Mouse (Mus musculus) E14TG2a.4 (cell line): ENCODE data around the gene Cdh8.

Source experiments
- H3K27me3 ChIP-seq: 2 replicates; pipeline ENCODE4 v1.6.1; 2014; ENCODE audit warnings: low read length, control low read depth; ENCODE audit not compliant: insufficient read depth
- H3K36me3 ChIP-seq: 2 replicates; pipeline ENCODE4 v1.6.1; 2014; ENCODE audit warnings: low read length, control low read depth; ENCODE audit not compliant: insufficient read depth
- H3K4me1 ChIP-seq: replicated peaks from 2 replicates; pipeline ENCODE4 v1.6.1; 2014; ENCODE audit warnings: low read depth, low read length, control low read depth
- H3K4me3 ChIP-seq: replicated peaks from 2 replicates; pipeline ENCODE4 v1.5.1; 2014; ENCODE audit warnings: mild to moderate bottlenecking, low read length
- H3K9me3 ChIP-seq: 2 replicates; pipeline ENCODE4 v1.6.1; 2014; ENCODE audit warnings: low read length, control low read depth
- CTCF ChIP-seq: conservative IDR thresholded peaks from 2 replicates; pipeline ENCODE4 v1.5.1; 2014; ENCODE audit warnings: low read length
- NANOG ChIP-seq: IDR thresholded peaks from 2 replicates; pipeline ENCODE4 v1.6.1; 2014; ENCODE audit warnings: borderline replicate concordance, low read length, mixed read lengths
- POU5F1 ChIP-seq: IDR thresholded peaks from 2 replicates; pipeline ENCODE4 v1.6.1; 2014; ENCODE audit warnings: low read length, borderline replicate concordance

Gene Cdh8

DNA sequence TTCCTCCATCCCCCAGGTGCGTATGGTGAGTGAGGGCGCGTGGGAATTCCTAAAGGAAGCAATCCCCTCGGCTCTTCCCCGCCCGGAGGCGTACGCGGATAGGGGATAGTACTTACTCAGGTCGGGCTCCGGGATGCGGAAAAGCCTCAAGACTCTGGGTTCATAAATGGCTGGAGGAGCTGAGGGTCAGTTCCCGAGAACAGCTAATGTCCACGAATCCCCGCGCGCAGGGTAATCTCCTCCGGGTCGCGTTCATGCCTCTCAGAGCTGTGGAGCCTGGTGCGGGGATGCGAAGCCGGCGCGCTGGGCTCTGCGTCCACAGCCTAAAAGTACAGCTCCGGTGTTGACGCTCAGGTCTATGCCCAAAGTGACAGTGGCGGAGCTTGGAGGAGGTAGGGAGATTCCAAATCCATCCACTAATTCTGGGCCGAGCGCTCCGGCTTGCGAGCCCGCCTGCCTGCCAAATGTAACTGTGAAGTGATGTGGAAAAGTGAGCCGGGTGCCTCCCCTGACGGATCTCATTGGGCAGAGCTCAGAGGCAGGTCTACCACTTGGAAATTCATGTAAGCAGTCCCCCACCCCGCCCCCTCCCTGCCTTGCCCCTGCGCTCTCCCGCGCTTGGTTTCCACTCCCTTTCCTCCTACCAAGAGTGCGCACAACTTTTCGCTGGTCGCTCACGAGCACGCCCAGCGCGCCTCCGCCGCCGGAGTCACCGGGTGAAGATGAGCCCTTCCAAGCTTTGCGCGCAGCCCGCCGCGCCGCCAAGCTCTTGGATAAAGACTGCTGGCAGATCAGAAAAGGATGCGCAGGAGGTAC lies at the start of gene Cdh8:
Gene Cdh8 (minus strand): TSS at position 506 of the 816 bp plus-strand sequence.
- Histone ChIP-seq H3K4me1 (peaks cover 5% of the 10 kb centered on the region), H3K36me3 (no peaks in the 10 kb centered on the region), H3K27me3 (peaks cover 72% of the 10 kb centered on the region), H3K4me3 (peak within 1 kb of the TSS; percentile 78), H3K9me3 (no peaks in the 10 kb centered on the region)
- TF ChIP-seq CTCF (no peak), POU5F1 (no peak), NANOG (no peak)

DNA sequence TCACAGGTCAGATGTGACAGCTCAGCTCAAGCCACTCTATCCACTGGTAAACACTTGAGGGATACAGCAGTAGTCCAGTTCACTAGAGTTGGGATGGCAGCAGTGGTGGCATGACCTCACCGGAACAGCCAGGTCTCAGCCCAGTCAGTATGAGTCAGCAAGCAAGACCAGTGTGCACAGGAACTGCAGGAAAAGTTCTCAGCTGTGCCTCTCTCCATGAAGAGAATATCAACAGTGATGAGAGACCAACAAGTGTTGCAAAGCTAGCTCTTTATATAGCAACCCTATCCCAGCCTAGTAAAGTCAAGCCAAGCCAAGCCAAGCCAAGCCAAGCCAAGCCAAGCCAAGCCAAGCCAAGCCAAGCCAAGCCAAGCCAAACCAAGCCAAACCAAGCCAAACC lies 30.2 kb upstream of the Cdh8 start:
- Histone ChIP-seq H3K9me3 (no peaks in the 10 kb centered on the region), H3K36me3 (no peaks in the 10 kb centered on the region), H3K4me3 (no peak overlapping the region), H3K27me3 (no peaks in the 10 kb centered on the region), H3K4me1 (no peaks in the 10 kb centered on the region)
- TF ChIP-seq NANOG (no peak), CTCF (no peak), POU5F1 (no peak)

DNA sequence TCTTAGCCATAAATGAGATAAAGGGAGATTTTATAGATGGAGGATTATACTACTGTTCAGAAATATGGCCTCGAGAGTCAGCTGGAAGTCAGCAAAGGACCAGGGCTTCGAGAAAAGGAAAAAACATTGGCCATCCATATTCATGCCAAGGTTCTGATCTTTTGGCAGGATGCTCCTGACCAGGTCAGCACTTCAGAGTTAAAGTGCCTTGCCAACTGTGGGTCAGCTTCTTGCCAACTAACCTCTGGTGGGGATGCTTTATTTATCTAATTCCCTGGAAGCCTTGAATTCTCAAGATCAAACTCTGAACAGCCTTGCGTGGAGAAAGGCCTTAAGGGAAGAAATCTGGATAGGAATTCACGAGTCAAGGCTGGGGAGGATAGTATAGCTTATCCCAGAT lies 9.6 kb upstream of the Cdh8 start:
- H3K27me3 ChIP-seq = no peaks in the 10 kb centered on the region
- H3K4me3 ChIP-seq = no peak overlapping the region
- H3K9me3 ChIP-seq = no peaks in the 10 kb centered on the region
- H3K4me1 ChIP-seq = no peaks in the 10 kb centered on the region
- H3K36me3 ChIP-seq = no peaks in the 10 kb centered on the region
- TF ChIP-seq NANOG = no peak

DNA sequence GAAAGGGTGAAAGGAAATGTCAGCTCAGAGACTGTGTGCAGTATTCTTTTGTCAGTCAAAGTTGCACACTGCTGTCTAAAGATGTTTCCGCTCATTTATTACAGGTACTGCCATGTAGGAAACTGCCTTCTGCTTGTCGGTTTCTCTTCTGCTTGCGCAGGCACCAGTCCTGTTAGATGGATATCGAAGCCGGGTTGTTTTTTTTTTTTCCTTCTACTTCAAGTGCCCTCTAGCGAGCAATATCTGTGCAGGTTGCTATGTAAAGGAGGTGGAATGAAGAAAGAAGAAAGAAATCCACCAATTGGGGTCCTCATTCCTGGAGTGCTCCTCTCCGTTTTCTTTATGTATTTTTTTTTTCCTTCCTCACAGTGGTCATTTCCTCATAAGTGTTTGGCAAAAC lies 5.2 kb upstream of the Cdh8 start:
- no peaks in the 10 kb centered on the region for H3K9me3 ChIP-seq
- H3K4me3 ChIP-seq = no peak overlapping the region
- 0 out of 2 replicates have a peak, but pooled peaks cover 2% of the 10 kb centered on the region for H3K4me1 ChIP-seq
- H3K27me3 ChIP-seq = peaks cover 27% of the 10 kb centered on the region
- no peaks in the 10 kb centered on the region for H3K36me3 ChIP-seq
- TF ChIP-seq NANOG (no peak), CTCF (0 out of 2 replicates have a peak, but pooled peaks have one; percentile 4)

DNA sequence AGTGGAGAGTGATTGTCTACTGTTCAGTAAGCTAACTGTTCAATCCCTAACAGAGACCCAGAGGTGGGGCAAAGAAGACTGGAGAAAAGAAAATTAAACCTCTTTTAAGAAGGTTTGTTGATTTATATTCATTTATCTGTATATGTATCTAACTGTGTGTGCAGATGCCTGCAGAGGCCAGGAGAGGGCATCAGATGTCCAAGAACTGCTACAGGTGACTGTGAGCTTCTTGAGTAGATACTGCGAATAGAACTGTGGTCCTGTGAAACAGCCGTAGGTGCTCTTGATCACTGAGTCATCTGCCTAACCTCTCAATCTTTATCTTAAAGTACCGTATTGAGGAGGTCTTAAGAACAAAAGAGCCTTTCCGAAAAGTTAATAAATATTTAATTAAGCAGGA lies 3.5 kb upstream of the Cdh8 start:
- Histone ChIP-seq H3K27me3 (peaks cover 45% of the 10 kb centered on the region), H3K4me1 (peaks cover 5% of the 10 kb centered on the region), H3K4me3 (no peak overlapping the region), H3K36me3 (no peaks in the 10 kb centered on the region), H3K9me3 (no peaks in the 10 kb centered on the region)
- no peak for TF ChIP-seq NANOG
- peak; percentile 47 for TF ChIP-seq CTCF

DNA sequence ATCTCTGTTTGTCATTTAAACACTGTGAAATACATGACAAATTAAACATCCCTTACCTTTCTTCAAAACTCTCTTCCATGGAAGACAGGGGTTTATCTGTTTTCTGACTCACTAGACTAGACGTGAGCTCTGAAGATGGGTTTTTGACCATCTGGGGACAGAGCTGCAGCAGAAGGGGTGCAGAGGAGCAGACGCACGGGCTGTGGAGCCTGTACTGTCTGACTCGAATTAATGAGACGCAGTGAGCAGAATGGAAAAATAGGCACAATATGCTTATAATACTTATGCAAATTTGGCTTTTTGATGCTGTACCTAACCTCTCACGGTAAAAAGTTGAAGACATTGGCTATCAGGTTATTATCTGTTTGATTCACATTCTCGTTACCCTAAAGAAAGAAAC lies 1.2 kb upstream of the Cdh8 start:
- TF ChIP-seq POU5F1 (no peak), CTCF (no peak), NANOG (no peak)
- no peaks in the 10 kb centered on the region for H3K36me3 ChIP-seq

DNA sequence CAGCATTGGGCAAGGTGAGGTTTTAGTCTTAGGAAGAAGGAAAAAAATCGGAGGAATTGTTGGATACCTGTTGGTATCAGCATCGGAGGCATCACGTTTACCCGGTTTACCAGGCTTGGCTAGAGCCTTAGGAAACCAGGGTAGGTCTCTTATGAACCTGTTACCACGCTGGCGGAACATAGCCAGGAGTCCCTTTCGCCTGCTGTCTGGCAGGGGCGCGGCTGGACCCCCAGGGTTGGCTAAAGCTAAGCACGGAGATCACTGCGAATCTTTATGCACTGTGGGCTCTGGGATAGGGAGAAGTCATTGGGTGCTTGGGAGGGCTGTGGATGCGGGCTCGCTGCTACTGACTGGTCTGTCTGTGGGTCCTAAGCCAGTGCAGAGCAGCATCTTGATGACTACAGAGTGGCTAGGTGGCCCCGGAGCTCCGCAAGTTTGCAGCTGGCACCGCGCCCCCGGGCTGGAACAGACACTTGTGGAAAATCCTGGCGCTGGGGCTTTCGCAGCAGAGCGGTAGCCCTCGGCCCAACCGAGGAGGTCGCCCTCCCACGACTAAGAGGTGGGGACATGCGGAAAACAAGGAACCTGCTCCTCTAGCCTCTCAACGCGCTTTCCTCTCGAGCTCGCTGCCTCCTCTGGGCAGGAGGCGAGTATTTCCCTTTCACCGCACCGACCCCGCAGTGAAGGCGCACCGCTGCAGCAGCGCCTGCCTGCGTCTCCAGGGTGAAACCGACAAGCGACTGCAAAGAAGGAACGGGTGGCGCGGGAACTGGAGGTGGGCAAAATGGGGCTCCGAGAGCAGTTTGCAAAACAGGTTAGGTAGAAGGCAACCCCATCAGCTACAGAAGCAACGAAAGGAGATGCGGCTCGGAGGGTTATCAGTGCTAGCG lies 950 bp downstream of the Cdh8 start:
- peak overlapping the region; percentile 78 for H3K4me3 ChIP-seq
- TF ChIP-seq NANOG (no peak), POU5F1 (no peak), CTCF (no peak)
- H3K4me1 ChIP-seq = peaks cover 5% of the 10 kb centered on the region
- H3K9me3 ChIP-seq = no peaks in the 10 kb centered on the region
- no peaks in the 10 kb centered on the region for H3K36me3 ChIP-seq
- peaks cover 69% of the 10 kb centered on the region for H3K27me3 ChIP-seq

More for the DNA sequence above, 1.2 kb upstream of the Cdh8 start:
- H3K9me3 ChIP-seq = no peaks in the 10 kb centered on the region
- H3K4me1 ChIP-seq = peaks cover 5% of the 10 kb centered on the region
- peaks cover 63% of the 10 kb centered on the region for H3K27me3 ChIP-seq
- no peak overlapping the region for H3K4me3 ChIP-seq

DNA sequence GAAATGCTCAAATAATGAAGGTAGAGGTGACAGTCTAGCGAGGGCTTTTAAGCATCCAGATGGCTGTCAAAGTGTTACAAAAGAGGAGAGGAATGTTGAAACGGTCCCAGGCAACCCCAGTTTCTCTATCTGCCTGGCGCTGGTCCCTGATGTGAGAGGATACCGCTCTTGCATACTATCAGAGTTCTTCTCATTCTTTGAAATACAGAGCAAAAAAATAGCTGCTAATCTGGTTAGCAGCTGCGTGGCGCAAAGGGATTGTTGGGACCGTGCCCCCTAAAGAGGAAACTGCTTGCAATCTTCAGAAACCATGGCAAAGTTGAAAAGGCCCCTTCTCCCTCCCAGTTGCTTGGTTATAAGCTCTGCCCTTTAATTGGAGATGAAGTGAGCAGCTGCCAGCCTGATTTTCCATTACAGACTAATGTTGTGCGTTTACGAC lies 1.8 kb downstream of the Cdh8 start:
- TF ChIP-seq CTCF (no peak), POU5F1 (no peak), NANOG (no peak)
- Histone ChIP-seq H3K36me3 (no peaks in the 10 kb centered on the region), H3K4me3 (no peak overlapping the region), H3K27me3 (peaks cover 68% of the 10 kb centered on the region), H3K9me3 (no peaks in the 10 kb centered on the region), H3K4me1 (peaks cover 5% of the 10 kb centered on the region)
